Mouse (Mus musculus) cerebellum, adult 9-11 months (tissue): Measurements from ENCODE around the gene Gpr152.
A peak's percentile ranks its signal among the peaks of the same experiment; 100 is the strongest.

Experiments
- DNase-seq: peaks from one replicate; pipeline ENCODE4 v3.0.0; 2022

The Gpr152 gene

DNA sequence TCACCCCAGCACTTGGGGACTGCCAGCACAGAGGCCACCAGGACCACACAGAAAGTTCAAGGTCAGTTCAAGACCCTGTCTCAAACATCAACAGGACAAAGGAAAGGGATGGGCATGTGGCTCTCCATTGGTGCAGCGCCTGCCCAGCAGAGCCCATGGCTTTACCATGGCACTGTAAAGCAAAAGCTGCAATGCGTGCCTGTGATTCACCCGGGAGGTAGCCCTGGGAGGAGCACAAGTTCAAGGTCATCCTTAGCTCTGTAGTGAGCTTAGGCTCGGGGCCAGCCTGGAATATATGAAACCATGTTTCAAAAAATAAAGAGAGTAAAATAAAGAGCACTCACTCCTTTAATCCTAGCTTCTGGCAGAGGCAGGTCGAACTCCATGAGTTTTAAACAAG, 12.3 kb downstream of the Gpr152 start:
- peak; percentile 47 for DNase-seq

DNA sequence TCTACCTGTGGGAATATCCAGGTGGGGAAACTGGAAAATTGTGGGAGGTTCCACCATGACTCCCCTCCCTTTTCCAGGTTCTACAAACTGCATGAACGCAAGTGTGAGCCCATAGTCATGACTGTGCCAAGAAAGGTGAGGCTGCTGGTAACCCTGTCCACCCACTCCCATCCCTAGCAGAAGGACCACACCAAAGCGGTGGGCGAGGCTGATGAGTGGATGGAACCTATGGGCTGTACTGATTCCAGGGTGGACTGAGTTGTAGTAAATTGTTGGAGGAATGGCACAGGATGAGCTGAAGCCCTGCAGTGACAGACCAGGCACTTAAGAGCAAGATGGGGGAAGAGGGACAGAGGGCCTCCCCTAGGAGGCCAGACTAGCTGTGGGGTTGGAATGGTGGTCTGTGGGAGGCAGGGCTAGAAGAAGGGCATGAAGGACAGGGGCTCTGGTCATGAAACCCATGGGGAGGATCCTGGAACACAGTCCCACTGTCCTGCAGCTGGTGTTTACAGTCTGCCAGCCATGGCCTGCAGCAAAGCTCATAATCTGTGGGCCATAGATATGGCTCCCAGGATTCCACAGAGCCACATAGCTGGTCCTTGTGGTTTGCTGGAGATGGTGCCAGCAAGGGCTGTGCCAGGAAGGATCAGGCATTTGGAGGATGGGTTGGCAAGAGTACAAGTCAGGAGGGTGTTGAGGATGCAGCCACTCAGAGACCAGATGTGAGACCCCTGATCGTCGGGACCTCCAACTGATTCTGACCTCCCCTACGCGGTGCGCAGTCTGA, 13.1 kb downstream of the Gpr152 start:
- DNase-seq = peak; percentile 56

DNA sequence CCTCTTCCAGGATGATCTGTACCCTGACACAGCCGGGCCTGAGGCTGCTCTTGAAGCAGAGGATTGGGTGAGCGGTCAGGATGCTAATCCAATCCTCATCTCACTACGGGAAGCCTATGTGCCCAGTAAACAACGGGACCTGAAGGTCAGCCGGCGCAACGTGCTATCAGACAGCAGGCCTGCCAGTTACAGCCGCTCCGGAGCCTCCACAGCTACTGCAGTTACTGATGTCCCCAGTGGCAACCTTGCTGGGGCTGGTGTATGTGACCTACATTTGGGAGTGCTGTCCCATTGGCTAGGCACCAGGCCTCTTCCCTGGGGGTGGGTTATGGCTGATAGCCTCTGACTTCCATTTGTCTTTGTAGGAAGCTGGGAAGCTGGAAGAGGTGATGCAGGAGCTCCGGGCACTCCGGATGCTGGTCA, 13.7 kb downstream of the Gpr152 start, which contains the start of gene Ptprcap:
TSS of gene Ptprcap (plus strand) at position 373 of the 423 bp plus-strand sequence.
- DNase-seq = peak; percentile 87

DNA sequence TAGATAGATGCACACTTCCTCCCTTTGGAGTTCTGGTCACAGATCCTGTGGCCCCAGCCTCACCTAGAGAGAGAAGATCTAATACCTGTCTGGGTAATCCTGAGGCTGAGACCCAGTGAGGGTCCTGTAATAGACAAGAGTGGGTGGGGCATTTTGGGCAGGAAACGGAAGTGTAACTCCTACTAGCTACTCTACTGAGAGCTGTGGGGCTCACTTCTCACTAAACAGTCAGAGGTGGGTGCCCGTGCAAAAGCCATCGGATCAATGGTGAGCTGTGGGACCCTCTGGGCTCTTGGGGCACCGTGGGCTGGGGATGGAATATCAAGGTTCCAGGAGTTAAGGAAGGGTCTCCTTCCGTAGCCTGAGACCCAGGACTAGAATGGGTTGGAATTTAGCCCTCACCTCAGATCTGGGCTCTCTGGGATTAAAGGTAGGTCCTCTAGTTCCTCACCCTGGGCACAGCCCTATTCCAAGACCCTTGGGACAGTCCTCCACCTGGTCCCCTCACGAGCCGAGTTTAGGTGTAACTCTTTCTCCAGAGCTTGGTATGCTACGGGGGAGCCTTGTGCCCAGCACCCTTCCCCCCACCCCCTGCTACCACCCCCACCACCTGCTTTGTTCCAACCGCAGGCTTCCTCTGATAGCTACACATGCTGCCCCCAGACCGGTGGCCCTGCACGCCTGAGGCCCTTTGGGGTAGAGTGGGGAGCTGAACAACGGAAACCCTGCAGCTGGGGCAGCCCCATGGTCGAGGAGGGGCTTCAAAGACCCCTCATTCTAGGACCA, 15.0 kb downstream of the Gpr152 start:
- DNase-seq = peak; percentile 40

DNA sequence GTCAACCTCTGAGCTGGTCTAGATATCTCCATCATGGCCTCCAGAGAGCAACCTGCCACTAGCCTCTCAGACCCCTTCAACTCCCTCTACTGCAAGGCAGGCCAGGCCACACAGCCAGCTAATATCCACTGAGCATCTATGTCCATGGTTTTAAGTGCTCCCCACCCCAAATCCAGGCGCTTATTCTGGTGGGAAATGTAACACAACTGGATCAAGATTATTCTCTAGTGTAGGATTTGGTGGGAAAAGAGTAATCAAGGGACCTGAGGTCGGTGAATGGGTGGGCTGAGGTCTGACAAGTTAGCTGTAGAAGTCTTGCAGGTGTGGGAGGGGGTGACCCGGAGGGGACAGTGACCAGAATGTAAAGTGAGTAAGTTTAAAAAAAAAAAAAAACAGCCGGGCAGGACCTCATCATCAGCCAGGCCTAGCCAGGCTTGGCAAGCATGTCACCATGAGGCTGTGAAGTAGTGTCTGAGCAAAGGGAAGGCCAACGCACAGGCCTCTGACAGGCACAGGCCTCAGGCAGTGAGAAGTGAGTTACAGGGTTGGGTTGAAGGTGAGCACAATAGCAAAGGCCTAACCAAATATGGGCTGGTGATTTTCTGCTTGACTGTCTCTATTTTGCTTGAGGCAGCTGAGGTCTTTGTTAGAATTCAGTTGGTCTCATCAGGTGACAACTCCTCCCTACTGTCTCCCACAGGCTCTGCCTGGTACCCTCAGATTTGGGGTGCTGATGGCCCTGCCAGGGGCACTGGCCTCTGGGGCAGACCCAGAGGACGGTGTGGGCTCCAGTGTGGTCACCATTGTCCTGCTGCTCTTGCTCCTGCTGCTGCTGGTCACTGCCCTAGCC, 15.9 kb downstream of the Gpr152 start:
- peak; percentile 36 for DNase-seq

DNA sequence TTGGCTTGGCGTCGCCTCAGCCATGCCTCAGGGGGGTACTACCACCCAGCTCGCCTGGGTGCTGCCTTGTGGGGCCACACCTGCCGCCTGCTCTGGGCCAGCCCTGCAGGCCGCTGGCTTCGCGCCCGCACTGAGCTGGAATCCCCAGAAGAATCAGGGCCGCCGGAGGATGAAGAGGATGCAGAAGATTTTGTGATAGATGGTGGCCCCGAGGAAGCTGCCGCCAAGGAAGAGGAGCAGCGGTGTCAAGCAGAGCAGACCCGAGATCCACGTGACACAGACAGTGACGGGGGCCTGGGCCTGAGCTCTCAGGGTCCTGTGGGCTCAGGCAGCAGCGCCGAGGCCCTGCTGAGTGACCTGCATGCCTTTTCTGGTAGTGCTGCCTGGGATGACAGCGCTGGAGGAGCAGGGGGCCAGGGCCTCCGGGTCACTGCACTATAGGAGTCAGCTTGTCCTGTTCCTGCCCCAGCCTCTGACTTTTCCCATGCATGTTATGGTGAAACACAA, 16.5 kb downstream of the Gpr152 start:
- peak; percentile 60 for DNase-seq

DNA sequence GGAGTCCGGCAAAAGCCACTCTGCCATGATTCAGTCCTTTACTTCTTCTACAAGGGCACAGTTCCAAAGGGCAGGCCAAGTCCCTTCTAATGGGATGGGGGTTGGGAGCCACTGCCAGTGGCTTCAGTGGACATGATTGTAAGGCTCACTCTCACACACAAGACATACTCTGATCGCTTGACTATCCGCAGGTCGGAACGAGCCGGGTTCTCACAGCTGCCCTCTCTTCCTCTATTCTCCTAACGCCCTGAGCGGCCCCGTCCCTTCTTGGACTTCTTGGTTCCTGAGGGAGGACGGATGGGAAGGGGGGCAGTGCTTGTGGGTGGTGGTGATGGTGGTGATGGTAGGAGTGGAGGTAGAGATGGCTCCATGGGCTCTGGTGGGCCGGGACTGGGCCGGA, 17.2 kb downstream of the Gpr152 start:
- DNase-seq = peak; percentile 41

DNA sequence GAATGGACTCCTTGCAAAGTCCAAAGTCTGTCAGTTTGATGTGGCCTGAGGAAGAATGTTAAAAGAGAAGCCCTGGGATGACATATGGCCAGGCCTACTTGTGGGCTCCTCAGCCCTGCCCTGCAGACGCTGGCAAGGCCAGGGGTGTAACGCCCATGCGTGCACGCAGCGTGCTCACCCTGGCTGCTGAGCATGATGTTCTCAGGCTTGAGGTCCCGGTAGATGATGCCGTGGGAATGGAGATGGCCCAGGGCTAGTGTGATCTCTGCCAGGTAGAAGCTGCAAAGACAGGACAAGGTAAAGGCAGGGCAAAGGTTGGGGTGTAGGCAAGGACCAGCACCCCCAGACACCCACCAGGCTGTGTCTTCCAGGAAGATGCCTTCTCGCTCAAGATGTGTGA, 19.5 kb downstream of the Gpr152 start:
- peak; percentile 34 for DNase-seq

DNA sequence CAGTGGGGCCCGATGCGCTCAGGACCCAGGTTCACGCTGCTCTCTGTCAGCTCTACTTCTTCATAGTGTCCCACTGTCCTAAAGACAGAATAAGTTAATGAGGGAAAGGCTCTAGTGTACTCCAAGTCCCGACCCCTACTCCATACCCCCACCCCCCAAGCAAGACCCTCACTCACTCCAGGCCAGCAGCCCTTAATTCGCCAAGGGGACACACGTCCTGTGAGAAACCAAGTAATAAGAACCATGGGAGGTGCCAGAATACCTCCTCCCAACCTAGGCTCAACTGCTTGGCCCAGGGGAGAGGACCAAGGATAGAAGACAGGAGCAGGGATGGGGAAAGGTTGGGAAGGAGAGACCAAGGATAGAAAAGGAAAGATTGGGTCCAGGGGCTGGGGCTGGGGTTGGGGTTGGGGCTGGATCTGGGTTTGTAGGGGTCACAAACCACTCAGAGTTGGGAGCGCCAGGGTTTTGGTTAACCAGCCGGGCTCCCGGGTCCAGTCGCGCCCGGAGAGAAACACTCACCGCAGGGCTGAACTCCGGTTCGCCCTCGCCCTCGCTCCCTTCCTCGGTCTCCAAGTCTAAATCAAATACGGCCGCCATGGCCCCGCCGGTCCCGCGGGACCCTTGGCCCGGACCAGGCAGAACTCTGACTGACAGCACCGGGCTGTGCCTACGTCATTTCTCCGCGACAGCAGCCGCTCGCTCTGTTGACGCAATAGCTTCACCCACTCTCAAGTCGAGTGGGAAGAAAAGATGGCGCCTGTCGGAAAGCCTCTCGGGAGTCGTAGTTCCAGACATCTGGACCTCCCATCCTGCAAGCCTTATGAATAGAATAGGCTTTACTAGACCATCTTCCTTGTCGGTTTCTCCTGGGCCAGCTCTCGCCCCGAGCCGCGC, 23.3 kb downstream of the Gpr152 start, which contains the start of gene Rps6kb2:
TSS of gene Rps6kb2 (minus strand) at position 709 of the 897 bp plus-strand sequence.
- peak; percentile 97 for DNase-seq

DNA sequence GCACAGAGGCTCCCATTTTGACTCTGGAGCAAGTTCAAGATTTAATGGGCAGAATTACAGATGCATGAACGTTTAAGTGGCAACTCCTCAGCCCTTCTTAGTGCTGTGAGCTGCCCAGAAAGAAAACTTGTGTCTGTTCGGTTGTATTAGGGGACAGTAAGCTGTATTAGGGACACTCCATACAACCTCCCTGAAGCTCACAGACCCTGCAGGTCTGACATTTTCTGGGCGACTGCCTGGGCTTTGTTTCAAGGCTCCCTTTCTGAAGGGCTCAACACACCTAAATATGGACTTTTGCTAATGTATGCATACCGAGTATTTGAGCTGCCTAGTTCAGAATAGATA, 23.9 kb downstream of the Gpr152 start:
- DNase-seq = no peak

DNA sequence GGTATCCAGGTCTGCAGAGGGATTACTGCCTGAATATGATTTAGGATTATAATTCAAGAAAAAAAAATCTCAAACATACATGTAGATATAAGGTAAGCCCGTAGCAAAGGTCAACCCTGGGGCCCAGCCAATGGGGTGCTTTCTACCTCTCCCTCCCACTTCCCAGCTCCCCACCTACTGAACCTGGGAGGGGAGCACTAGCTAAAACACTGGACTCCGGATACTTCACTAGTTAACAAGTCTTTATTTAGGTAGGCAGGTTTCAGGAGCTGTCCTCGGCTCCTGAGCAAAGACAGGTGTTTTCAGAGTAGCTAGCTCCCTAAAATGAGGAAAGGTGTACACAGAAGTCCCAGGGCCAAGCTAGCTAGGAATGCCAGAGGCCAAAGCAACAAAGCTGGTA, 24.5 kb downstream of the Gpr152 start:
- DNase-seq = peak; percentile 41

DNA sequence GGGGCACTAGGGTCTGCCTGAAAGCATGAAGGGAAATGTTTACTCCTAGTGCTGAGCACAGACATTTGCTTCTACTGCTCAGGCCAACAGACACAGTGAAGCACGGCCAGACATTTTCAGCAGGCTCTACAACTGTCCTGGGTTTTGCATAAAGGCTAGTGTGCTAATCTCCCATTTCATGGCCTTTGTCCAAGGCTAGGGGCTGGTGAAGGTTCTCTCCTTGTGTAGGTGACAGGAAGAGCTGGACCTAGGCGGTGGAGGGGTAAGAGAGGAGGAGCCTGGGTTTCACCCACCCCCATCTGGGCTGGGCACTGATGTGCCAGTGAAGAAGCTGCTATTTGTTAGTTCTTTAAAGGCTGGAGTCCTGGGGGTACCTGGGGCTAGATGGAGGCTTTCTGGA, 25.1 kb downstream of the Gpr152 start:
- peak; percentile 62 for DNase-seq

DNA sequence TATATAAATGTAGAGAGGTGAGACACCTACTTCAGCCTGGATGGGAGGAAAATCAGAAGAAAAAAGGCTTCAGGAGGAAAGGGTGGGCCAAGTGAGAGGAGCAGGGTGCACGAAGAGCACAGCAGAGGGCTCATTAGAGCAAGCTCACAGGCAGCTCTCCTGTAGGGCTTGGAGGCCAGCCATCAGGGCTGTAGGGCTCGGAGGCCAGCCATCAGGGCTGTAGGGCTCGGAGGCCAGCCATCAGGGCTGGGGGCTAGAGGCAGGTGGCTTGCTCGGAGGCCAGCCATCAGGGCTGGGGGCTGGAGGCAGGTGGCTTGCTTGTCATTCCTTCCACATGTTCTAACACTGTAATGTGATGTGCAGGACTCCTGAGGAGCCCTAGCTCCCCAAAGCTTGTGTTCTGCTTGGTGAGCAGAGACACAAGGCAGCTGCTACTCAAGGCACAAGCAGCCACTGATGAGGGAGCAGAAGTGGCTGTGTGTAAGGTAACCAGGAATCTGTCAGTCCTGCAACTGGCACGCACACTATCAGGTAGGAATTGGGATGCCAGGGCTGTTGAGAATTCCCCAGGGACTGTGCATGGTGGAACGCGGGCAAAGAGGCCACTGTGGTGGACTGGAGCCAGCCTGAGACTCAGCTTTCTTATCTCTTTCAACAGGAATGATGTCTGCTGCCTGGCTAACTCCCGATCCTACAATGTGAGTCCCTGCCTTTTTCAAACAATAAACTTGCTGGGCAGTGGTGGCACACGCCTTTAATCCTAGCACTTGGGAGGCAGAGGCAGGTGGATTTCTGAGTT, 27.3 kb downstream of the Gpr152 start:
- peak; percentile 42 for DNase-seq

DNA sequence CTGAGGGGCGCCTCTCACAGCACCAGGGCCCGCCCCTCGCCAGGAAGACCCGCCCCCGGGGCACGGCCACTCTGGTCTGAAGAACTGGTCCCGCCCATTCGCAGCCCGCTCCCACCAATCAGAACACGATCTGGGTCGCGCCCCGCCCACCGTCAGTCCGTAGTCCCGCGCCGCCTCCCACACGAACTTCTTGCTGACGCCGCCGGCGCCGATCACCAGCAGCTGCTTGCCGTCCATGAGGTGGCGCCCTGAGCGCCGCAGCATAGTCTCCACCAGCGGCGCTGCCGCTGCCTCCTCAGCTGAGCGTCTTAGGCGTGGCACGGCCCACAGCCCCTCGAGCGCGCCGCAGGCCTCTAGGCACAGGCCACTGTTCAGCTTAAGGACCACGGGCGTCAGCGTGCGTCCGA, 29.8 kb downstream of the Gpr152 start:
- peak; percentile 99 for DNase-seq

DNA sequence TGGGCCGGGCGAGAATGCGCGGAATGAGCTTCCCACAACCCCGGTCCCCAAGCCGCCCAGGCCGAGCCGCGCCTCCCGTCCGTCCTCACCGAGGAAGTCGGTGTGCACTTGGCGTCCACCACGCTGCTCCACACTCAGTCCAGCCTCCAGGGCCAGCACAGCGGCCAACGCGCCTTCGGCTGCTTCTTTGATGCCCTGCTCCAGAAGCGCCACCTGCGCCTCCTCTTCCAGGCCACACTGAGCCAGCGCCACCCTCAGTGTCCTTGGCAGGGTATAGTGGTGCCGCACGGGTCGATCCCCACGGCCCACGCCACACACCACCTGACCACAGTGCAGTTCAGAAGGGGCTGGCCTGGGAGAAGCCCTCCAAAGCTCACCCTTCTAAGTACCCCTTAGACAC, 30.2 kb downstream of the Gpr152 start:
- DNase-seq = peak; percentile 80

DNA sequence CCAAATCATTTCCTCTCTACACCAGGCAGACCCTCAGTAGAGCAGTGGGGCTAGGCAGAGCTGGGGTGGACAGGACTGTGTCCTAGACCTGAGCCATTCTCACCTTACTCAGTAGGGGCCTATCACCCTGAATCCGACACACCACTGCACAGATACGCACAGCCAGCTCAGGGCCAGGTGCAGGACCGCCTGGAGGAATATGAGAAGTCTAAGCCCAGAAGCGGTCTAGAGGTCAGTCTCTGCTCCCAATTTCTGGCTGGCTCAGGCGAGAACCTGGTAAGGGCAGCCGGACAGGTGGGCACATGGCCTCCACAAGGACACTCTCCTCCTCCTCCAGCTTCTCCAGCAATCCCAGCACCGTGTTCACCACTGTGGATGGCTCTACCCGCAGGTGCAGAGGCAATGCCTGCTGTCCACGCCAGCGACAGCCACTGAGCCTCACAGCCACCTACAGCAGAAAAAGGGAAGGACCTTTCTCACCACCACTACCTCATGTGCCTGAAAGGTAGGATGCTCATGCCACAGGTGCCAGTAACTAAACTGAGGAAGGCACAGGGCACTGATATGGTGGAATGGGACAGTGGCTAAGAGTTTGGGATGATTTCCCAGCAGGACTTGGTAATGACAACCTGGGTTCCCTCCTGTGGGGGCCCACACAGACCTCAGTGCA, 31.3 kb downstream of the Gpr152 start:
- peak; percentile 50 for DNase-seq

DNA sequence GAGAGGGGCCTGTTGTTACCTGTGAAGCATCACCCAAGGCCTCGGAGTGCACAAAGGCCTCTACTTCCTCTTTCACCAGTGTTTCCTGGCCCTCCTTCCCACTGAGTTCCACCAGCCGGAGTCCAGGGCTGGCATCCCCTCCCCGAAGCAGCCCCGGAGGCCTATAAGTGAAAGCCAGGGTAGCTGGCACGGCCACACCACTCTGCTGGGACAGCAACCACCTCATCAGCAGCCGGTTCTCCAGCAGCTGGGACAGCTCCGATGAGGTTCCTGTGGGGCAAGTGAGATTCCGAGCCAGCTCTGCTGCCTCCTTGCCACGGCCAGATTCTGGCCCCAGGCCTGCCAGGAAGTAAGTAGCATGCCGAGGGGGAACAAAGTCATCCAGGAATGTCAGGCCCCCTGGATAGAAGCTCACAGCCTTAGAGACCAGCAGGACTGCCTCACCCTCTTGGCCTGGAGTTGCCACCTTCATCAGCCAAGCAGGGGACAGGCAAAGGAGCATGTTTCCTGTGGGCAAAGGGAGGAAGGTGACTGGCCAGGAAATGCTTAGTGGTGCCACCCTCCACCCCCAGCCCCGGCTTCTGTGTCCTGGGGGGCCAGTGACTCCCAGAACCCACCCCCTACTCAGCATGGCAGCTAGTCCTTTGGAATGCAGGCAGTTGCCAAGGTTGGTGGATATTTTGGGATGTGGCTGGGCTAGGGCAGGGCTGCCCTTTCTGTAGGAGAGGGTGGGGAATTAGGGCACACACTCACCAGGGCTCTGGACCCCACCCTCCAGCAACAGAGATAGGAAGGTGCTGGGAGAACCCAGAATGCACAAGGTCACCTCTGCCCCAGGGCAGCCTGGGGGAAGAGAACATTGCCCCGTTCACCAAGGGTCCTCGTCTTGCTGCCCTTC, 32.1 kb downstream of the Gpr152 start:
- peak; percentile 52 for DNase-seq

DNA sequence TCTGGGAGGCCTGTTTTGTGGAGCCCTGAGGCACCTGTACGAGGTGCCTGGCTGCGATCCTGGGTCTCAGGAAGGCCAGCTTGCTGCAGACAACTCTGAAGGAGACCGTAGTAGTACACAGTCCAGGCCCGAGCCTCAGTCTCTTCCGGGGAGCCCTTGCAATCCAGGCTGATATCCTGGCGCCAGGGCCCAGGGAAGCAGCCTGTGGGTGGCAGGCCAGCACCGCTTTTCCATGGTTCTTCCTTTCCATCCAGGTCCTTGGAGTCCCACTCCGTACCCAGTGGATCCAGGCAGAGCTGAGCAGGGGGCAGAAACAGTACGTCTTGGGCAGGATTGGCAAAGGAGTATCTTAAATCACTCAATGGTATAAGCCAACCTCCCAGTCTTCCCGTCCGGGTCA, 33.3 kb downstream of the Gpr152 start:
- DNase-seq = no peak

DNA sequence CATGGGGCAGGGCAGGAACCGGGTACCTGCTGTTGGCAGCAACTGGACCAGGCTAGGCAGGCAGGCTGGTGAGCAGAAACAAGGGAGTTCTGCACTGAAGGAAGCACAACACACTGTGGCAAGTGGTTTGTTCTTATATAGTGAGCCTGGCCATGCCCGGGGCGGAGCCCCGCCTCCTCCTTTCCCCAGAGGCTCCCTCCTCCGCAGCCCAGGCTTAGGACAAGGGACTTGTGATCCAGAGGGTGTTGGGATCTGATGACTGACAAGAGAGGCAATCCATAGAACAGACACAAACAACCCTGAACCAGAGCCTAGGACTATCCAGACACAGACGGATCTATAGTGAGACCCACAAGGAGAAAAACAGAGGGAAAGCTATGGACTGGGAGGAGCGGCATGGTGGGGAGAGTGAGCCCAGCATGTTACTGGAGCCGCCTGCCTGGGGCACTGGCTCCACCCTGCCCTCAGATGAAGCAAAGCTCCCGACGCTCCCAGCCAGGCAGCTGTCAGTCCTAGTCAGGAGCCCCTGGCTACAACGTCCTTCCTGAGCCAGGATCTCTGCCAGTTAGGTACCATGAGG, 35.9 kb downstream of the Gpr152 start, which contains the start of gene Carns1:
TSS of gene Carns1 (minus strand) at position 112 of the 580 bp plus-strand sequence.
- no peak for DNase-seq
